Mouse (Mus musculus) mesoderm, embryonic 11.5 days (tissue): Measurements from ENCODE around the gene Actrt2.

Experiments
- DNase-seq: peaks from one replicate; pipeline ENCODE4 v3.0.0-alpha.2; 2012; ENCODE audit warnings: low read depth, low spot score

Actrt2 gene

DNA sequence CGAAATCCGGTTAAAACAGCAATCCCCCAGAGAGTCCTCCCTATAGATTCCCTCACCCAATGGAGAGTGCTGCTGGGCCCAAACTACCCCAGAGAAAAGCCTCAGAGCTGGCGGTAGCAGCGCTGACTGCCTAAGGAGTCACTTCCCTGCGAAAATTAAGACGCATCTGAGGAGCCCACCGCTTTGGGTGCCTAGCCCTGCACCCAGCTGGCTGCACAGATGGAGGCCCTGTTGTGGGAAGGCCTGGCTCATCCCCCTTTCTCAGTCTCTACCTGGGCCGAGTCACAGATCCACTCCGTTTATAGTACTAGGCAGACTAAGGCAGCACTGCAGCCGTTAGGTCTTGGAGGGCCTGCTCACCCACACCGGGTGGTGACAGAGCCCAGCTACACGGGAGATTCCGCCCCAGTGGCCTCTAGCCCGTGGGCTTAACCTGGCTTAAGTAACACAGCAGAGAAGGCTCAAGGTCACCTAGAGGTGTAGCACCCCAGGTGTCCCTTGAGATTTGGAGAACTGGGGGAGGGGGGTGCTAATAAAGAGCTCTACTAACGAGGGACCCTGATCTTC lies 29.3 kb downstream of the Actrt2 start:
- no peak for DNase-seq

DNA sequence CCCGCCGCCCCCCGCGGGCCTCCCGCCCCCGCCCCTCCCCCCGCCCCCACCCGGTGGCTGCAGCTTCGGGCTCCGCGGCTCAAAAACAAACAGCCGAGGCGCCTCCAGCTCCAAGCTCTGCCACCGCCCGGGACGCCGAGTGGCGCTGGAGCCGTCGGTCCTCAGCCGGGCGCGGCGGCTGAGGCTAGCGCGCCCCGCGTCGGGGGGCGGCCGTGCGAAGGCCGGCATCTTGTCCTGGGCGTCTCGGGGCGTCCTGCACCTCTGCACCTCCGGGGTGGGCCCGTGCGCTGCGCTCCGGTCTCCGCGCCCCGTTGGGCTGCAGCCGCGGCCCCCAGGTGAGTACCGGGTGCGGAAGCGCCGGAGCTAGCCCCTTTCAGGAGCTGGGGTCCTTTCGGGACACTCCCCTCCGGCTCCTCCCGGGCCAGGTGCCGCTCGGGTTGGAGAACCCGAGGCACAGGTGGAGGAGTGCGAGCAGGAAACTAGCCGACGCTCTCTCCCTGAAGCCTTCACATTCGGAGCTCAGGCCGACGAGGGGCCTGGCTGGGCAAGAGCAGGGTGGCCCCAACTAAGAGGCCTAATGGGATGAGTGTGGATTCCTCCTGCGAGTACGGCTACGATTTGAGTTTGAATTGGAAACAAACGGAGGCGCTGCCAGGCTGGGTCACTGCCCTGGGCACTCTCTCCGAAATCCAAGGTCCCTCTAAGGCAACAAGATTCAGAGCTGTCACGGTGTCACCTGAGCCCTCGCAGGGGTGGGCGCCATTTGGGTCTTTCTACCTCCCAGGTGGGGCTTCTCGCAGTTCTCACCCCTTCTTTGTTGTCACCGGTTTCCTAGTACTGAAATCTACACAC lies 30.0 kb downstream of the Actrt2 start:
- no peak for DNase-seq

DNA sequence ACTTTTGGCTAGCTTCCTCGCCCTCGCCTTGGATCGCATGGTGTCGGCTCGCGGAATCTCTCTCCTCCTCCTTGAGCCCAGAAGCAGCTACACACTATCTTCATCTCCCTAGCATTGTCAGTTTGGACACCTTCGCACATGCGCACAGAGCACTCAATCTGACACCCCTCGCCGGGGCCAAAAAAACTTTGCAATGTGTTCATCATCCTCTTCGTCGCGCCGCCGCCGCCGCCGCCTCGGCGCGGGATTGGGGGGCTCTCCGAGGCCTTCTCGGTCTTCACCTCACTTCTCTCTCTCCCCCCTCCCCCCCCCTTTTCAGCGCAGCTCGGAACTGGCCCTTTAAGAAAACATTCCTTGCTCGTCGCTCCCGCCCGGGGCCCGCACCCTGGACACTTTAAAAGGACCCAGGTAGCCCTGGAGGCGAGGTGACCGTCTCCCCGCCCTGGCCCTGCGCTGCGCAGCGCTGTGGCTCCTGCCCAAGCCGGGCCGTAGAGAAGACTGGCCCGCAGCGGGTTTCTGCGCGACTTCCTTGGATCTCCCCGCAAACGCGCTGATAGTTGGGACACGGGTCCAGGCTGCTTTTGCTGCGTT lies 30.9 kb downstream of the Actrt2 start, which contains the start of gene Prdm16:
Gene Prdm16 (minus strand): TSS at position 153 of the 591 bp plus-strand sequence.
- peak; percentile 76 for DNase-seq

DNA sequence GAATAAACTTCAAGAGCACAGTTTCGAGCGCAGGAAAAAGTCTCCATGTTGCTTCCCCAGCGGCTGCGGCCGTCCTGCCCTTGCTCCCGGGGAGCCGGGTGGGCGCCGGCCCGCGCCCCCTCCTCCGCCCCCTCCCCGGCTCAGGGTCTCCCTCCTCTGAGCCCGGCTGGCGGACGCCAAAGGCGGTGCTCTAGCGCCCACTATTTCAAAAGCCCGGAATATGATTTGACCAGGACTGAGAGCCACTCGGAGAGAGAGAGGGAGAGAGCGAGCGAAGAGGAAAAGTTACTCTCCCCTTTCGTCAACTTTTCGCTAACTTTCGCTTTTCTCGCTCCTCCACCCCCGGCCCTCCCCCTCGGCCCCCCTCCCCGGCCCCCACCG lies 31.6 kb downstream of the Actrt2 start:
- peak; percentile 78 for DNase-seq

DNA sequence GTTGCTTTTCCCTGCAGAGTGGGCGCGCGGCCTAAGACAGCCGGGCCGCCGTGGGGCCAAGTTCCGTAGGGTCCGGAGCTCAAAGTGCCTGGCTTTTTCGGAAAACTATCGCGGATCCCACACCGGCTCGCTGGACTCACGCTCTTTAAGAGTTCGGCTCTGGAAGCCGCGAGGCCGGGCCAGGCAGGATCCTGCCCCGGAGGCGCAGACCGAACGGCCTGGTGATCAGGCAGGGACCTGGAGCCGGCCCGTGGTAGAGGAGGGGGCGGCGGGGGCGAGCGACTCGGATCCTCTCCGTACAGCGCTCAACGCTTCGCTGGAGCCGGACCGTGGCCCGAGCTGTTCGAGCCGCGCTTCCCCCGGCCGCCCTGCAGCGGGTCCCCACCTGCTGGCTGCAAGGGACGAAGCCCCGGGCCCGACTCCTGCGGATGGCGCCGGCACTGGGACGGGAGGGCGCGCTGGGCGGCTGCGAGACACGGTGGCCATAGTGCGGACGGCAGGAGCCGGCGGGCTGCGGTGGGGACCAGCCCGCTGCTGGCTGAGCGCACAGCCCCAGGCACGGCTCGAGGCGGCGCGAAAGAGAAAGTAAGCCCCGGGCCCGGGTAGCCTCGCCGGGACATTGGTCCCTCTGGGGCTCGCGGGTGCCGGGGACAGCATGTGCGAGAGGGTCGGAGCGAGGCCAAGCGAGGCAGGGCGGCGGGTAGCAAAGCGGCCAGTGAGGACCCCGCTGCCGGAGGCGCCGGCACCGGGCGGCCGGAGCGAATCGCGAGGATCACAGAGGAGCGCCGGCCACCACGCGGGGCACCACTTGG lies 32.2 kb downstream of the Actrt2 start:
- peak; percentile 61 for DNase-seq

DNA sequence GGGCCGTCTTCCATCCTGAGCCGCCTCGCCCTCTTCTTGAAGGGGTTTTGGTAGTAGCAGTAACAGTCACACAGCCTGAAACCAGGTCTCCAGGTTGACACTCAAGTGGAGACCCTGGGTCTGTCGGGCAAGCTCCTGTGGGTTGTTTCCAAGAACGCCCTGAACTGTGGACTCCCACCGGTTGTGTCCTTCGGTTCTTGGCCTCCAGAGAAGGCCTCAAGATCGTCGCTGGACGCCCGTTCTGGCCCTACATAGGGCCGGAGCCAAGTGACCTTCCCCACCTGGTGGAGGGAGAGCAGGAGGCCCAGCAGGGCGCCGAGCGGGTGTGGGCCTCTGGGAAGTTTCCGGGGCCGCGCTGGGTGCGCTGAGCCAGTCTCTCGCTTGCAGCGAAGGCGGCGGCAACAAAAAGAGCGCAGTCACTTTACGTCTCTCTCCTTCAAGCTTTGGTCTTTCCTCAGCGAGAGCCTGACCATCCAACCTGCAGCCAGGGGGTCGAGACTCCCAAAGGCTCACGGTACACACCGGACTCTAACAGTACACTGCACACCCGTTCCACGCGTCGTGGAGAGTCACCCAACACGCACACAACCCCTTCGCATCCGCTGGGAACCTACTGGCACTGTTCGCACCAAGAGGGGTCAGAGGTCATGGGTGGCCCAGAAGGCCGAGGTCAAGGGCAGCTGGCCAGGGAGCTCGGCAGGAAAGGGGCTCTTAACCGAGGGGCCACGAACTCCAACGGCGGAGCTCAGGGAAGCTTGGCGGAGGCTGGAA lies 33.0 kb downstream of the Actrt2 start:
- DNase-seq, result no peak

DNA sequence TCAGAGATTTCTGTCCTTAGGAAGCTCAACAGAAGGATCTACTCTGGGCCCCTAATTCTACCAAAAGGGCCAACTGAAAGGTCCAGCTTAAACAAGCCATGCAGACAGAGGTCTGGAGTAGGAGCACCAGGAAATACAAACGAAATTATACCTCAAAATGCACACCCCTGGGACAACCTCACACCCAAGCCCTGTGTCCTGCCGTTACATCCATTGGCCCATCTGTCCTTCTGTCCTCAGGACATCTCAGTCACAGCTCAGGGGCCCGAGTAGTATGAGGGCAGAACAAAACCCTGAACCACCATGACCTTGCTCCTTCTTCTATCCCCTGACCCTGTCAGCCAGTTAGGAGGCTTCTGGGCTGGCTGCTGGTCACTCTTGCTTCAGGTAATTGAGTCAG lies 33.7 kb downstream of the Actrt2 start:
- DNase-seq, result no peak

DNA sequence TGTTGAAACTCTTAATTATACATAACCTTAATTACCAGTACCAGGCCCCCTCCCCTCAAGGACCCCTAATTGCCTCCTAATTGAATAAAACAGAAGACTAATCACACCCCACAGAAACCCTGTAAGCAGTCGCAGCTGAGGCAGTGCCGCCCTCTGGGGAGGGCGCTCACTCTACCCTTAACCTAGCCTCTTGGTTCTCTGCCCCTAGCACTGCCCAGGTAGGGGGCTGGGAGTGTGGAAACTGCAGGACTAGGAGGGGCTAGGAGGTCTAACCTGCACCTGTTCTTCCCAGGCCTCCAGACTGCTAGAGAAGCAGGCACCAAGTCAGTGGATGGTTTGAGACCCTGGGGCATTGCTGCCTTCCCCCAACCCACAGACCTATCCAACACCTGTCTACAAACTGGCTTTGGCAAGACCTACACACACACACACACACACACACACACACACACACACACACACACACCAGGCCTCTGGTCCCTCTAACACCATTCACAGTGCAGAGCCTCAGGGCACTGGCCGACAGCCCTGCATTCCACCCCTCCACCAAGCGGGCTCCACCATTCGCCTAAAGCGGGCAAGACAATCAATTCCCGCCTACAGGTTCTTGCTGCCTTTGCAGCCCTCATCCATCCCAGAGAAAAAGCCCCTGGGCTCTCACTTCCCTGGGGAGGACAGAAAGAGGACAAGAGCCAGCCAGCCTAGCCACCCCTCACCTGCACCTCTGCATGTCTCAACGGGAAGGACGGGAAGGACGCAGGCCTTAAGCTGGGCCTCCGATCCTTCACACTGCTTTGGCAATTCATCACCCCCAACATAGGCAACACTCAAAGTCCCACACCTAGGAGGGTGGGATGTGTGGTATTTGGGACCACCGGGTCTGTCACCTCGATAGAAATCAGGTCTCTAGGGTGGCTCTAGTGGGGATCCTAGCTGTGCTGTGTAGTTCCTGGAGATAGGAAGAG lies 34.6 kb downstream of the Actrt2 start:
- no peak for DNase-seq

DNA sequence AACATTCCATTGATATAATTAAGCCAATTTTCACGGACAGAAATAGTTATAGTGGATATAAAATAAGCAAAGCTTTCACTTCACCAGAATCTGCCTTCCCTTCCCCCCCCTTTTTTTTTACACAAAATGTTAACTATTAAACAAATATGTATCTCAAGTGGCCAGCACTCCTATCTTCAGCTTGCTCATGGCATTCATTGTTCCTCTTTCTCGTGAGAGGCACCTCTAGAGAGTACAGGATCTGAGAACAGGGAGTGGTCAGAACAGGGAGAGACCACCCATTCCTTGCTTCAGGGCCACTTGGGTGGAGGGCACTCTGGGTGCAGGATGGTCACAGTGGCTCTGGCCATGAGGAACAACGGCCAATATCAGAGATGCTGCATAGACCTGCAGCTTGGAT lies 36.9 kb downstream of the Actrt2 start:
- no peak for DNase-seq

DNA sequence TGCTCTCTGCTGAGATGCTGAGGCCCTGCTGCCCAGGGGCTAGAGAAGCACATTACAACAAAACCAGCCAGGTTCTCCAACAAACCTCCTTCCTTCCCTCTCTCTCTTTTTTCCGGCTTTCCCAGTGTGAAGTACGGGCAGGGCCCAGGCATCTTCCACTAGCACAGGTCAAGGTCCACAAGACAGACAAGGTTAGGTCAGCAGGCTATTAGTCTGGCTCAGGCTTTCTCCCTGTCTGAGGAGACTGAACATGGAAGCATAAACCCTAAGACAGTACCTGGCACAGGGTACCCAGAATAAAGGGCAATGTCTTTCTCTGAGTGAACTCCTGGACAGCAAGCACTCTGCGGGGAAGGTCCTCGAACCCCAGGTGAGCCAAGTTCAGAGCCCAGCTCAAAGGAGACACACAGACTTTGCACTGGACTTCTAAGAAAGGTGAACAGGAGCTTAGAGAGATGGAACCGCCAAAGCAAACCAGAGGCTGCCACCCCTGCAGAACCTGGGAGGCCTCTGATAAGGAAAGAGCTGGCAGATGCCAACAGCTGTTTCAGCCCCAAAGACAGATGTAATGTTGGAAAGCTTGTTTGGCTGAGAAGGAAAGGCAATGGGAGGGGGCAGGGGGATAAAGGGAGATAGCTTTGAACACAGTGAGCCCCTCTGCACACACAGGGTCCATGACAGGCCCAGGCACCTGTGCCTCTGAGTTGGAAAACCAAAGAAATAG lies 40.1 kb downstream of the Actrt2 start:
- DNase-seq, result no peak

DNA sequence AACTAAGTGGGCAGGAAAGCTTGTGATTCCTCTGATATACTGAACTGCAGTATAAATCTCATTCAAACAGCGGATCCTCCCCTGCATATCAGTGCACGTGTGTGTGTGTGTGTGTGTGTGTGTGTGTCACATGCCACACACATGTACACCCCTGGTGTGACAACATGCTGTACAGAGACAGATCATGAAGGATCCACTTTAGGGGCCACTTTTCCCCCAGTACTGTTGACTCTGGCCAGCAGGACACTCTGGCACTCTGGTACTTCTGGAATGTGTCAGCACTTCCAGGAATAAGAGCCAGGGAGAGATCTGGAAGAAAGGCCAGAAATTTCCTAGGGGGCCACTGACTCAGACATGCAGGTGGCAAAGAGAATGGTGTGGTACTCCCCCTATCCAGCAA lies 41.4 kb downstream of the Actrt2 start:
- DNase-seq, result no peak

DNA sequence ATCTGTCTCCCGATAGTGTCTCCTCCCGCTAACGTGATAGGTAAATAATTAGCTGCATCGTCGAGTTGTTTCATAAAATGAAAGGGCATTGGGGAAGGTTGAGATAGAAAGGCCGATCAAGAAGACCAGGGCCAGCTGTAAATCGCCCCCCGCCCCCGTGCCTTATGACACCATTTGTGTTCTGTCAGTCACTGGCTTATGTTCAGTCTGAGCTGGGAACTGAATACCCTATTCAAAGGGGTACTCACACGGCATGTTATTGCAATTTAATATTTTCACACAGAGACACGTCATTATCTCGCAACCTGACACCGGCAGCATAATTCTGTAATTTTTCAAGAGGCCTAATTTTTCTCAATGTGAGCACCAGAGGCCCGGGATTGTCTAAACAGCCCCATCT lies 42.0 kb downstream of the Actrt2 start:
- DNase-seq, result no peak

DNA sequence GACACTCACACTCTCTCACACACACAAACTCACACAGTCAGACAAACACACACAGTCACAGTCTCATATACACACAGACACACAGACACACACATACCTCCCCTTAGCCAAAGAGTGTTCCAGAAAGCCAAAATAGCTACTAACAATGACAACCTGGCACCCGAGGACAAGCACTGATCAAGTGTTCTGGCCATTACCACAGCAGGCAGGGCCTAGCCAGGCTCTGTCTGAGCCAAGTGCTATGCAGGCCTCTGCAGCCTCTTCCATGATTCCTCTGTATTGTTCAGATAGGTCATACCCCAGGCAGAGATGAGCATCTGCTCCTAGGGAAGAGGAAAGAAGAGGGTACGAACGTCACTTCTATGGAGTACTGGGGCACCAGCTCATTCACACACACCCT lies 44.4 kb downstream of the Actrt2 start:
- no peak for DNase-seq

DNA sequence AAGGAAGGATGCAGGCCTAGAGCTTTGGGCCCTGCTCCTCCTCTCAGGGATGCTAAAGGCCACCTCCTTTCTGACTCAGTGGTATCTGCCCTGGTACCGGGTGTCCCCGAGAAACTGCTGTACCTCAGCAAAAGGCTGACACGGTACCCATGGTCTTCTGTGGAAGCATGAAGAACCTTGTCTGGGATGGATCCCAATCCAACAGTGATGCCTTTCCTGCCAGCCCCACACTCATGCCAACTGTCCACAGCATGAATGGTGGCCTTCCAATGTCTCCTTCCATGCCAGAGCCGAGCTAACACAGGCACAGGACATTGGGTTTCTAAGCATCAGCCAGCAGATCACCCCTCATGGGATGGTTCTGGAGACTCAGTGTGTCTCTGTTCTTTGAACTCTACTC lies 45.1 kb downstream of the Actrt2 start:
- DNase-seq, result no peak
